In genomic region chr8:116921005-116921336, GRCm38 (mm10) we compare ENCODE assay signal across 7 mouse cellular contexts. TPM values are rescaled to one million over a fixed set of nuclear protein-coding genes. Genes with fewer than 3 reads are reported as not detected.
DNase-seq lines count a peak whose midpoint lies in the region; ATAC-seq and TF ChIP-seq lines count a peak whose summit lies in the region.

No protein-coding gene starts in this region.

- TF ChIP-seq CTCF in lung, postnatal 0 days (IDR thresholded peaks at IDR 0.05): no peak
- no peak for TF ChIP-seq CTCF in bone marrow, adult 2 months (IDR thresholded peaks at IDR 0.05; ENCODE audit: control insufficient read depth, insufficient read depth, low read length)
- no peak for TF ChIP-seq CTCF in forebrain, postnatal 0 days (IDR thresholded peaks at IDR 0.05; ENCODE audit: low read depth)

- peak overlapping the region; percentile 79 for H3K4me2 ChIP-seq in lung, postnatal 0 days (replicated peaks; ENCODE audit: low read depth, low read length)
- peak overlapping the region; percentile 84 for H3K4me2 ChIP-seq in forebrain, postnatal 0 days (ENCODE audit: low read depth)

- peak overlapping the region; percentile 80 for H3K27ac ChIP-seq in lung, postnatal 0 days (ENCODE audit: low read length)
- H3K27ac ChIP-seq in bone marrow, adult 2 months (ENCODE audit: control insufficient read depth, insufficient read depth, low read depth, low read length, poor library complexity): peak overlapping the region; percentile 91
- H3K27ac ChIP-seq in forebrain, postnatal 0 days (ENCODE audit: low read depth, low read length): peak overlapping the region; percentile 78

- peaks cover 8% of the 10 kb centered on the region; the same call in 1 of the 2 replicates for H3K4me1 ChIP-seq in lung, postnatal 0 days (ENCODE audit: insufficient read depth, low read depth, low read length)
- peaks cover 1% of the 10 kb centered on the region; the same call in 1 of the 2 replicates for H3K4me1 ChIP-seq in bone marrow, adult 2 months (ENCODE audit: control insufficient read depth, insufficient read depth, low read length)
- H3K4me1 ChIP-seq in forebrain, postnatal 0 days (ENCODE audit: insufficient read depth): 0 out of 2 replicates have a peak, but pooled peaks cover 4% of the 10 kb centered on the region

- TF ChIP-seq EP300 in lung, postnatal 0 days (IDR thresholded peaks at IDR 0.05): no peak

- TF ChIP-seq POLR2A in bone marrow, adult 2 months (IDR thresholded peaks at IDR 0.05; ENCODE audit: borderline replicate concordance, control insufficient read depth, low read depth, low read length): no peak

- no peaks in the 10 kb centered on the region for H3K27me3 ChIP-seq in lung, postnatal 0 days (replicated peaks; ENCODE audit: insufficient read depth, low read length)
- H3K27me3 ChIP-seq in forebrain, postnatal 0 days (ENCODE audit: insufficient read depth, low read length): no peaks in the 10 kb centered on the region

- H3K9ac ChIP-seq in lung, postnatal 0 days (replicated peaks; ENCODE audit: low read depth): peak overlapping the region; percentile 51
- H3K9ac ChIP-seq in forebrain, postnatal 0 days: peak overlapping the region; percentile 59

- H3K9me3 ChIP-seq in lung, postnatal 0 days (ENCODE audit: low read length): no peaks in the 10 kb centered on the region
- no peaks in the 10 kb centered on the region for H3K9me3 ChIP-seq in forebrain, postnatal 0 days (ENCODE audit: low read length)

- H3K36me3 ChIP-seq in lung, postnatal 0 days (ENCODE audit: insufficient read depth, low read length): peaks cover under 1% of the 10 kb centered on the region; the same call in 1 of the 2 replicates
- H3K36me3 ChIP-seq in forebrain, postnatal 0 days (ENCODE audit: insufficient read depth): no peaks in the 10 kb centered on the region

- no peak for DNase-seq in lung, postnatal 0 days (ENCODE audit: low spot score)
- no peak for DNase-seq in lung, postnatal 25 days (ENCODE audit: low spot score)
- DNase-seq in forebrain, postnatal 0 days: no peak
- DNase-seq in left cerebral cortex, adult 11 months (ENCODE audit: low spot score): no peak
- no peak for DNase-seq in frontal cortex, postnatal 36 days (ENCODE audit: low spot score in 2 of 2)

- ATAC-seq in lung, postnatal 0 days: peak; percentile 63
- ATAC-seq in forebrain, postnatal 0 days: peak; percentile 23; the same call in 1 of the 2 replicates
- peak; percentile 60 for ATAC-seq in megakaryocyte progenitor cell, adult 5-6 weeks (replicated peaks; ENCODE audit: poor library complexity)

- 1% methylated on average over 22 of the region's 22 CpGs for WGBS in lung, postnatal 0 days
- WGBS in bone marrow, adult 2 months: 0% methylated on average over 22 of the region's 22 CpGs
- WGBS in forebrain, postnatal 0 days: under 1% methylated on average over 22 of the region's 22 CpGs

- peak overlapping the region; percentile 83 for H3K4me3 ChIP-seq in lung, postnatal 0 days (ENCODE audit: low read depth, low read length)
- H3K4me3 ChIP-seq in bone marrow, adult 2 months (replicated peaks; ENCODE audit: control insufficient read depth, low read depth, low read length): peak overlapping the region; percentile 95
- peak overlapping the region; percentile 85 for H3K4me3 ChIP-seq in forebrain, postnatal 0 days (ENCODE audit: low read depth, low read length)

RNA-seq across cellular contexts. Expression of gene Cmc2, which starts 0.3 kb away (rescaled TPM):
- 28.6 and 36.6 TPM in 2 replicates for polyA plus RNA-seq in lung, postnatal 0 days (2015; fragmentation: Nextera tagmentation; extraction: Ambion mirVana)
- polyA plus RNA-seq in bone marrow, adult 2 months (2011; ENCODE audit: insufficient read depth, insufficient read length, low replicate concordance, missing spikeins): 51.2 and 63.1 TPM in 2 replicates
- 6.9 and 9.5 TPM in 2 replicates for total RNA-seq in forebrain, postnatal 0 days (2014; rRNA removed)
- polyA plus RNA-seq in forebrain, postnatal 0 days (2015; fragmentation: Nextera tagmentation; extraction: Ambion mirVana): 26.8 and 27.9 TPM in 2 replicates
- total RNA-seq in megakaryocyte progenitor cell, adult 5-6 weeks (2015): 34.4 and 41.4 TPM in 2 replicates
- 70.7 and 79.0 TPM in 2 replicates for total RNA-seq in megakaryocyte progenitor cell, adult 5-6 weeks (2017)

RNA-seq across cellular contexts. Expression of gene Cenpn, which starts 0.6 kb away (rescaled TPM):
- 2.7 and 3.7 TPM in 2 replicates for polyA plus RNA-seq in lung, postnatal 0 days (2015; fragmentation: Nextera tagmentation; extraction: Ambion mirVana)
- 18.4 and 21.8 TPM in 2 replicates for polyA plus RNA-seq in bone marrow, adult 2 months (2011; ENCODE audit: insufficient read depth, insufficient read length, low replicate concordance, missing spikeins)
- 3.6 and 5.2 TPM in 2 replicates for total RNA-seq in forebrain, postnatal 0 days (2014; rRNA removed)
- polyA plus RNA-seq in forebrain, postnatal 0 days (2015; fragmentation: Nextera tagmentation; extraction: Ambion mirVana): 4.7 and 5.9 TPM in 2 replicates
- 47.2 and 48.4 TPM in 2 replicates for total RNA-seq in megakaryocyte progenitor cell, adult 5-6 weeks (2015)
- 32.0 and 32.2 TPM in 2 replicates for total RNA-seq in megakaryocyte progenitor cell, adult 5-6 weeks (2017)

RNA-seq across cellular contexts. Expression of gene Atmin, which starts 22.2 kb away (rescaled TPM):
- polyA plus RNA-seq in lung, postnatal 0 days (2015; fragmentation: Nextera tagmentation; extraction: Ambion mirVana): 8.7 and 9.7 TPM in 2 replicates
- polyA plus RNA-seq in bone marrow, adult 2 months (2011; ENCODE audit: insufficient read depth, insufficient read length, low replicate concordance, missing spikeins): 3.8 and 4.9 TPM in 2 replicates
- total RNA-seq in forebrain, postnatal 0 days (2014; rRNA removed): 24.9 and 39.4 TPM in 2 replicates
- polyA plus RNA-seq in forebrain, postnatal 0 days (2015; fragmentation: Nextera tagmentation; extraction: Ambion mirVana): 15.1 and 18.8 TPM in 2 replicates
- total RNA-seq in megakaryocyte progenitor cell, adult 5-6 weeks (2015): 11.4 and 14.3 TPM in 2 replicates
- total RNA-seq in megakaryocyte progenitor cell, adult 5-6 weeks (2017): 10.8 and 11.1 TPM in 2 replicates

RNA-seq across cellular contexts. Expression of gene 1700030J22Rik, which starts 57.8 kb away (rescaled TPM):
- polyA plus RNA-seq in lung, postnatal 0 days (2015; fragmentation: Nextera tagmentation; extraction: Ambion mirVana): 2.6 TPM in 2 replicates
- polyA plus RNA-seq in bone marrow, adult 2 months (2011; ENCODE audit: insufficient read depth, insufficient read length, low replicate concordance, missing spikeins): 0.85 TPM in 1 of 2 replicates, not detected in the other
- total RNA-seq in forebrain, postnatal 0 days (2014; rRNA removed): 7.8 and 7.9 TPM in 2 replicates
- 4.3 and 6.5 TPM in 2 replicates for polyA plus RNA-seq in forebrain, postnatal 0 days (2015; fragmentation: Nextera tagmentation; extraction: Ambion mirVana)
- total RNA-seq in megakaryocyte progenitor cell, adult 5-6 weeks (2015): not detected in 2 replicates
- 0.24 TPM in 1 of 2 replicates, not detected in the other for total RNA-seq in megakaryocyte progenitor cell, adult 5-6 weeks (2017)
